Mouse (Mus musculus): ENCODE results near the gene Pex1.
"Not testable (repeated sequence)": the region's sequence is repeated elsewhere in the genome, so short reads cannot be mapped to it uniquely, and the experiment has no call there.

The Pex1 gene

DNA sequence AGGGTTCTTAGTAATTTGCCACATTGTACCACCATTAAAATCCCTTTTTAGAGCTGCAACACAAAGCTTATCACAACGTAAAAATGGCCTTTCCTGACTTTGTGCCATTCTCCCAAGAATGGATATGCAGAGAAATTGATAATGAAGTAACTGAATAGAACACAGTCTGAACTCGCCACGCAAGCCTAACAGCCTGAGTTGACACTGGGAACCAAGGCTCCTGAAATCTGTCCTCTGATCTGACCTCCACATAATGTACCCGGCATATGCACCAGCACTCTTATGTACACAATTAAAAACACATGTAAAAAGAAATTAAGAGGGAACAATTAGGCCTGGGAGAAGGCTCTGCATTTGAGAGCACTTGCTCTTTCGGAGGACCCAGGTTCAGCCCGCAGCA is 49.5 kb downstream of the Pex1 start:
- no peak for DNase-seq (ENCODE audit: low spot score in 2 of 2)

GRCm38 (mm10) chr5:3646539-3646938 is 50.7 kb downstream of the Pex1 start:
- no peak for DNase-seq (ENCODE audit: low spot score in 2 of 2)

DNA sequence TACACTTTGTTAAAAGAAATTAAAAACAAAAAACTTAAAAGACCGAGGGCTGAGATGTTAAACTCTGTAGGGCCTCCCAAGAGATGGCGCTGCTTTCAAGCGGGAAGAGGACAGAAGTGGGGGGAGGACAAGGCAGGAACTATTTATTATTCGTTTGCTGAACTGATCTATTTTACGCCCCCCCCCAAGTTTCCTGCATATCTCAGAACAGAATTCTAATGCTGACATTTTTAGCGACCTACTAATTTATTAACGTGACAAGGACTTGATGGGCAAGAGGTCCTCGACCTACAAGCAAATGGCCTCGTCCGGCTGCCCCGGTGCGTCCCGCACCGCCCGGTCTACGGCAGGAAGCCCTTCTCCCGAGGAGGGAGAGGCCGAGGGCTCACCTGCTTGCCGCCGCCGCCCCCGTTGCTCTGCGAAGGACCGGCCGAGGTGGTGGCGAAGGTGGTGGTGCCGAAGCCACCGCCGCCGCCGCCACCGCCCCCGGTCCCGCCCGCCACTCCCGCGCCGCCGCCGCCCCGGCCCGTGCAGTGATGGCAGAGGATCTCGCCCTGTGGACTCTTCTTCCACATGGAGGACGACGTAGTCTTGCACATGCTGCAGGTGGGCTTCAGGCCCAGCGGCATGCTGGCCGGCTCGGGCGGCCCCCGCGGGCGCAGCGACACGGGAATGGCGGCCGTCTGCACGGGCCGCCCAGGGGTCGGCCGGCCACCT is 51.3 kb downstream of the Pex1 start:
- DNase-seq (ENCODE audit: low spot score in 2 of 2): peak in 1 of 2 experiments; percentile 52

- DNase-seq (ENCODE audit: low spot score in 2 of 2): peak in 1 of 2 experiments; percentile 85
These were observed 51.8 kb downstream of the Pex1 start for GRCm38 (mm10) chr5:3647708-3648121.

DNA sequence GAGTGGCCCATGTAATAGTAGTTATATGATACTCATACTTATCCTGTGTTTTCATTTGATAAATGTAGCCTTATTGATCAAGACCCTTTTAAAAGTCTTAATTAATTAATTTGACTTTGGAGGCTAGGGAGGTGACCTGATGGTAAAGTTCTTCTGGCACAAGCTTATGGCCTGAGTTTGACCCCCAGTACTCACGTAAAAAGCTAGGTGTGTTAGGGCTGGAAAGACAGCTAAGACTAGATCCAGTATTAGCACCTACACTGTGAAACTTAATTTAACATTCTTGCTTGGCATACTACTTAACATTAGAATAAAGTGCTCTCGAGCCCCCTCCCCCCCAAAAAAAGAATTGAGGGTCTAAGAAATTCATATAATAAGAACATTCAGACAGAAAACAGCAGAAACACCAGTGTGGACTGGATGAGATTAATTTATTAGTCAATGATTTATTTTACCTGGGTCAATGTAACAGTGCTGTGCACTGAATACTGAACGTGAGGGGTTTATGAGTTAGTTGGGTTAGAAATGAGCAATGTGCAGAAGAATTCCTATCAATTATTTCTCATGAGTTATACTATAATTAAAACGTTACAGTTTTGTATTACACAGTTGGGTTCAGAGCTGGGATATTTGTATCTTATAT is 52.5 kb downstream of the Pex1 start:
- DNase-seq (ENCODE audit: low spot score in 2 of 2): no peak

- DNase-seq (ENCODE audit: low spot score in 2 of 2): no peak
These were observed 53.0 kb downstream of the Pex1 start for GRCm38 (mm10) chr5:3648849-3649210.

DNA sequence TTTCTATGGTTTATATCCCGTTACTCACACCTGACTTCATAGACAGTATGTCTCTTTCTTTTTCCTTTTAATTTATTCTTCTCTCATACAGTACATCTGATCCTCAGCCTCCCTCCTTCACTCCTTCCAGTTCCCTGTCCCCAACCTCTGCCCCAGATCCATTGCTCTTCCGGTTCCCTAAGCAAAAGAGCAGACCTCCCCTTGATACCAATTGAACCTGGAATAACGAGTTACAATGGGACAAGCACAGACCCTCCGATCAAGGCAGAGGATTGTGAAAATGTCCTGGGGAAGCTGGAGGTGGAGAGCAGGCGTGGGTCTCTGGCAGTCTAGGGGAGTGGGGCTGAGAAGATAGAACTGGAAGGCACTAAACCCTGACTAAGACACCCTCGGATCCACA is 55.0 kb downstream of the Pex1 start, which contains the start of gene Tmbim7:
Gene Tmbim7, plus strand, starts transcription at position 301 of the 400 bp plus-strand sequence.
- no peak for DNase-seq (ENCODE audit: low spot score in 2 of 2)

GRCm38 (mm10) chr5:3651621-3652020 is 55.8 kb downstream of the Pex1 start:
- DNase-seq (ENCODE audit: low spot score in 2 of 2): no peak

- not testable (repeated sequence) for DNase-seq (ENCODE audit: low spot score in 2 of 2)
These were observed 57.2 kb downstream of the Pex1 start for GRCm38 (mm10) chr5:3652903-3653575.

DNA sequence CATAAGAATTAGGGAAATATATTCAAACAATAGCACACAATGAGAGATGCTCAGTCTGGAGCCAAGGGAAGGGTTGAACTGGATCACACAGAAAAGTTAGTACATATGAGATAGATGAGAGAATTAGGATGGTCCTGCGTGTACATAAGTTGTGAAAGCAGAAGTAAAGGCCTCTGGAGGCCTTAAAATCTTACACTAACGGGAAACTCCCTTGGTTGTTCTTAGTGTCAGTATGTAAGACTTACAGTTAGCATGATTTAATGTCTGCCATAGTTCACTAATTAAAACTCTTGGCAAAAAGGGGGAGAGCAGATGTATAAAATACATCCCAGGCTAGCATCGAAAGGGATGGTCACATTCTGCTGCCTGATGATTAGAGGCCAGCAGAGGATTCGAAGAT is 57.9 kb downstream of the Pex1 start:
- DNase-seq (ENCODE audit: low spot score in 2 of 2): no peak

DNA sequence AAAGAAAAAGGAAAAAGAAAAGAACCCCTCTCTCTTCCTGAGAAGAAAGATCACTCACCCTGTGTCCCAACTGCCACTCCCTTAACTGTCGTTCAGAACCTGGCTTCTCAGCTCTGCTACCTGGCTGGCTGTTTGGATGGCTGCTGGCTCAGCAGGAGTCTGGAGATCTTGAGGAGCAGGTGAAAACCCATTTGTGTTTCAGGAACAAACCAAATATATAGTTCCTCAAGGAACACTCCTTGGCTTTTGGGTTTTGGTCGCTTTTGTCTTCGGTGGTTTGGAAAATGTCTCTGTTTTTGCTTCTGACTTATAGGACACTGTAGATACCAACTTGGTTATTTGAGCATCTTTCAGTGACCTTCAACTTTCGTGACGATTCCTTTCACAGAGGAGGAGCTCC is 61.2 kb downstream of the Pex1 start, which contains the start of gene Gatad1:
Gene Gatad1, minus strand, starts transcription at position 101 of the 400 bp plus-strand sequence.
- no peak for DNase-seq (ENCODE audit: low spot score in 2 of 2)

DNA sequence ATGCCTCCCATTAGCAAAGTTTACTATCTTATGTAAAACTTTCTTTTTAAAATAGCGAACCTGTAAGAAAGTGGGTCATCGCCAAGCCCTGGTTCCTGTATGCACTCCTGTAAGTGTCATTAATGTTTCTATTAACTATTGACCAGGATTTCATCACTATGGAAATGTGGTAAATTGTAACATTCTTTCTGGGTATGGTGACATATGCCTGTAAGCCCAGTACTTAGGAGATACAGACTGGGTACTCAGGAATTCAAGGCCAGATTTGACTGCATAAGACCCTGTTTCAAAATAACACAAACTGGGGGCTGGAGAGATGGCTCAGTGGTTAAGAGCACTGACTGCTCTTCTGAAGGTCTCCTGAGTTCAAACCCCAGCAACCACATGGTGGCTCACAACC is 69.4 kb downstream of the Pex1 start:
- DNase-seq (ENCODE audit: low spot score in 2 of 2): no peak

- DNase-seq (ENCODE audit: low spot score in 2 of 2): no peak
These were observed 70.7 kb downstream of the Pex1 start for GRCm38 (mm10) chr5:3666585-3666984.

GRCm38 (mm10) chr5:3669938-3670554 is 74.2 kb downstream of the Pex1 start:
- DNase-seq (ENCODE audit: low spot score in 2 of 2): no peak

All from left cerebral cortex, adult 9 months (tissue).